Mouse (Mus musculus) liver, postnatal 0 days (tissue): ENCODE measurements around the gene Ccdc33. TPM values are rescaled to one million over a fixed set of nuclear protein-coding genes. Genes with fewer than 3 reads are reported as not detected.

Source experiments
- ATAC-seq: fragments of 200-750 bp; cut with Nextera tagmentation; 2 replicates; pipeline ENCODE4 v1.8.0; 2017; ENCODE audit warnings: mild to moderate bottlenecking, moderate library complexity
- DNase-seq: peaks from one replicate; pipeline ENCODE4 v3.0.0-alpha.2; 2016
- H3K27ac ChIP-seq: fragments of 300-500 bp; sonication (generic); 2 replicates; pipeline ENCODE4 v1.5.1; 2014; ENCODE audit warnings: antibody characterized with exemption, moderate library complexity, mild to moderate bottlenecking, low read depth
- H3K27me3 ChIP-seq: fragments of 300-500 bp; sonication (generic); 2 replicates; pipeline ENCODE4 v1.6.1; 2014; ENCODE audit warnings: low read length, control low read depth, mixed read lengths; ENCODE audit not compliant: insufficient read depth
- H3K36me3 ChIP-seq: fragments of 300-500 bp; sonication (generic); replicated peaks from 2 replicates; pipeline ENCODE4 v1.6.1; 2014; ENCODE audit warnings: mild to moderate bottlenecking, control low read depth, low read length, moderate library complexity, mixed read lengths; ENCODE audit not compliant: insufficient read depth
- H3K4me1 ChIP-seq: fragments of 300-500 bp; sonication (generic); 2 replicates; pipeline ENCODE4 v1.6.1; 2014; ENCODE audit warnings: antibody characterized with exemption, mild to moderate bottlenecking, control low read depth; ENCODE audit not compliant: insufficient read depth
- H3K4me2 ChIP-seq: fragments of 300-500 bp; sonication (generic); 2 replicates; pipeline ENCODE4 v1.6.1; 2014; ENCODE audit warnings: low read depth, mild to moderate bottlenecking, low read length, moderate library complexity, mixed read lengths
- H3K4me3 ChIP-seq: fragments of 300-500 bp; sonication (generic); 2 replicates; pipeline ENCODE4 v1.5.1; 2014; ENCODE audit warnings: low read depth, low read length
- H3K9ac ChIP-seq: fragments of 300-500 bp; sonication (generic); replicated peaks from 2 replicates; pipeline ENCODE4 v1.6.1; 2014; ENCODE audit warnings: mild to moderate bottlenecking, moderate library complexity
- H3K9me3 ChIP-seq: fragments of 300-500 bp; sonication (generic); 2 replicates; pipeline ENCODE4 v1.6.1; 2016; ENCODE audit warnings: mild to moderate bottlenecking, control low read depth, low read length, mixed read lengths
- CTCF ChIP-seq: sonication (generic); IDR thresholded peaks from 2 replicates; pipeline ENCODE4 v1.5.1; 2016; ENCODE audit warnings: antibody characterized with exemption, low read depth
- EP300 ChIP-seq: IDR thresholded peaks from 2 replicates; pipeline ENCODE4 v1.6.1; 2016; ENCODE audit warnings: antibody characterized with exemption, low read depth, mild to moderate bottlenecking
- WGBS: fragments of 180-500 bp; shearing (Covaris S2); extraction: QIAGEN DNeasy Blood & Tissue Kit; methylation state at CpG from one replicate; pipeline ENCODE4 v1.1.7; 2014; ENCODE audit not compliant: insufficient replicate concordance; 5-methylcytosine and 5-hydroxymethylcytosine counted together
- polyA plus RNA-seq: library from polyadenylated mRNA; unstranded; fragments of >200 nt; fragmentation: Nextera tagmentation; extraction: Ambion mirVana; gene quantifications from 2 replicates; pipeline ENCODE4 v1.2.1, GENCODE M21; 2015

Ccdc33 gene
- polyA plus RNA-seq, 1 experiment from 2014 or later: not detected

DNA sequence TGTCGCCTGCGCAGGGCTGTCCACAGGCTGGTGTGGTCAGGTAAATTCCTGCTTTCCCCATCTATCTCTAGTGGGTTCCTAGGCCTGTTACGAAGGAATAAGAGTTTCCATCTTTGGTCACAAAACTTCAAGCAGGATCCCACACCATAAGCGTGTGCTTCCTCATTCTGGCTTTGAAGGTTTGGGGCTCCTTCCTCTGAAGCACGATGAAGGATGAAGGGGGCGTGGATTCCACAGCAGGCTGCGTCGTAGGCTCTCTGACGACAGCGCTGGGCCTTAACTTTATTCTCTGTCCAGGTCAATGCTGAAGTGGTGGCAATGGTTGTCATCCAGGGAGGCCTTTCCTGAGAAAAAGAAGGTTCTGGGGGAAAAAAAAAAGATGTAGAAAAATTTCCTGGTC lies 138.1 kb downstream of the Ccdc33 start:
- TF ChIP-seq CTCF (no peak), EP300 (no peak)
- H3K36me3 ChIP-seq: no peaks in the 10 kb centered on the region
- H3K9me3 ChIP-seq: no peaks in the 10 kb centered on the region
- H3K9ac ChIP-seq: no peak overlapping the region
- ATAC-seq: no peak
- H3K4me3 ChIP-seq: no peak overlapping the region
- no peak for DNase-seq
- H3K27me3 ChIP-seq: no peaks in the 10 kb centered on the region
- 43% methylated on average over 10 of the region's 10 CpGs for WGBS
- no peak overlapping the region for H3K4me2 ChIP-seq
- no peaks in the 10 kb centered on the region for H3K4me1 ChIP-seq
- H3K27ac ChIP-seq: no peak overlapping the region

DNA sequence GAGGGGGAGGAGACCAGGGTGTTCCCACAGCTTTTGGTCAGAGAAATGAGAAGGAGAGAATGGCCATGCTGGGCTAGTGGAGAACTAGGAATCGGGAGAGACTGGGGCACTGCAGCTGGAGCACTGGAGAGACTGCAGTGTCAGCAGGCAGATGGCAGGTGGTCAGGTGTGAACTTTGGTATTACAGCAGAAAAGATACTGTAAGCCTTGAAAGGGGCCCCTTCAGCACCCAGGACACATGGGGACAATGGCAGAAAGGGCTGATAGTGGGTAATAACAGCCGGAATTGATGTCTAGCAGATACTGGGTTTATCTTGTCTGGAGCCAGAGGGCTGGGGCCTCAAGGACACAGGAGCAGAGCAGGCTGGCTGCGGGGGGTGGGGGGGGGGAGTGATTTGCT lies 139.8 kb downstream of the Ccdc33 start:
- Histone ChIP-seq H3K36me3 (no peaks in the 10 kb centered on the region), H3K4me2 (no peak overlapping the region), H3K9ac (no peak overlapping the region), H3K27ac (no peak overlapping the region), H3K27me3 (no peaks in the 10 kb centered on the region), H3K9me3 (no peaks in the 10 kb centered on the region), H3K4me3 (no peak overlapping the region), H3K4me1 (no peaks in the 10 kb centered on the region)
- WGBS: 38% methylated on average over 3 of the region's 3 CpGs
- no peak for ATAC-seq
- no peak for DNase-seq
- TF ChIP-seq EP300 (no peak), CTCF (no peak)

Other genes starting within 250 kb of the Ccdc33 start
- 51.2 and 51.4 TPM in 2 replicates for gene Ubl7, start 207.8 kb downstream of the Ccdc33 start, polyA plus RNA-seq
- gene Sema7a, start 178.7 kb downstream of the Ccdc33 start, polyA plus RNA-seq: 0.11 TPM in 1 of 2 replicates, not detected in the other
- gene Cyp11a1, start 112.4 kb downstream of the Ccdc33 start, polyA plus RNA-seq: 0.43 and 0.51 TPM in 2 replicates
- not detected in 2 replicates for gene Stra6, start 55.0 kb downstream of the Ccdc33 start, polyA plus RNA-seq
- 2.9 and 3.0 TPM in 2 replicates for gene Islr, start 85.5 kb upstream of the Ccdc33 start, polyA plus RNA-seq
- gene Islr2, start 85.5 kb upstream of the Ccdc33 start, polyA plus RNA-seq: not detected in 2 replicates
- 8.4 and 8.5 TPM in 2 replicates for gene Pml, start 131.0 kb upstream of the Ccdc33 start, polyA plus RNA-seq
- 5.6 and 6.7 TPM in 2 replicates for gene Stoml1, start 134.3 kb upstream of the Ccdc33 start, polyA plus RNA-seq
- 2.8 and 3.1 TPM in 2 replicates for gene Loxl1, start 194.4 kb upstream of the Ccdc33 start, polyA plus RNA-seq